9 mouse cellular contexts compared by ENCODE assay signal in genomic region chr10:8804292-8804691, GRCm38 (mm10).
DNase-seq lines count a peak whose midpoint lies in the region; ATAC-seq lines count a peak whose summit lies in the region.
"Had no signal": no experiment of that assay in that cellular context is flagged by ENCODE, and none has a peak within 500 bp of the region (broad histone marks: within the 10 kb centered on the region; RNA-seq: fewer than 3 reads in every experiment).

No protein-coding gene starts in this region.

- H3K4me2 ChIP-seq in forebrain, embryonic 11.5 days (ENCODE audit: low read depth, low read length, severe bottlenecking) = no peak overlapping the region
- H3K4me2 ChIP-seq: liver, embryonic 15.5 days had no signal

- H3K9ac ChIP-seq in forebrain, embryonic 11.5 days (ENCODE audit: low read length) = no peak overlapping the region
- H3K9ac ChIP-seq: liver, embryonic 15.5 days had no signal

- peaks cover 16% of the 10 kb centered on the region for H3K36me3 ChIP-seq in forebrain, embryonic 10.5 days (replicated peaks)
- no peaks in the 10 kb centered on the region for H3K36me3 ChIP-seq in forebrain, embryonic 11.5 days (ENCODE audit: control insufficient read depth, insufficient read depth, low read length)
- H3K36me3 ChIP-seq: liver, embryonic 15.5 days had no signal

- no peak overlapping the region for H3K4me3 ChIP-seq in forebrain, embryonic 10.5 days
- H3K4me3 ChIP-seq in forebrain, embryonic 11.5 days (ENCODE audit: low read depth, low read length) = no peak overlapping the region
- H3K4me3 ChIP-seq: liver, embryonic 15.5 days had no signal

- H3K9me3 ChIP-seq in forebrain, embryonic 10.5 days = peaks cover 4% of the 10 kb centered on the region; the same call in 1 of the 2 replicates
- peaks cover 1% of the 10 kb centered on the region; the same call in 1 of the 2 replicates for H3K9me3 ChIP-seq in forebrain, embryonic 11.5 days (ENCODE audit: control insufficient read depth, low read length)
- H3K9me3 ChIP-seq: liver, embryonic 15.5 days had no signal

- no peak for DNase-seq in forebrain, embryonic 10.5 days (ENCODE audit: extremely low spot score, low spot score)
- DNase-seq in forebrain, embryonic 11.5 days (ENCODE audit: low spot score) = no peak
- DNase-seq in embryo, embryonic 10.5 days (ENCODE audit: low spot score) = peak; percentile 65
- DNase-seq in heart, postnatal 14 days = peak; percentile 31 to 50
- peak; percentile 54 to 70 for DNase-seq in layer of hippocampus, postnatal 10 days (ENCODE audit: low spot score in 2 of 2)
- DNase-seq in thymus, adult 18-20 months = peak; percentile 51 to 62
- no peak for DNase-seq in ovary, adult 18-20 months (ENCODE audit: low spot score)

- WGBS in forebrain, embryonic 10.5 days = 49% methylated on average over 8 of the region's 8 CpGs
- WGBS in forebrain, embryonic 11.5 days = 52% methylated on average over 8 of the region's 8 CpGs

- no peaks in the 10 kb centered on the region for H3K27me3 ChIP-seq in forebrain, embryonic 10.5 days (ENCODE audit: poor library complexity, severe bottlenecking)
- H3K27me3 ChIP-seq in forebrain, embryonic 11.5 days (ENCODE audit: control insufficient read depth, insufficient read depth, low read length) = no peaks in the 10 kb centered on the region
- H3K27me3 ChIP-seq: liver, embryonic 15.5 days had no signal

- no peak for ATAC-seq in forebrain, embryonic 11.5 days (replicated peaks; ENCODE audit: low FRiP score)
- peak; percentile 33; the same call in 1 of the 2 replicates for ATAC-seq in megakaryocyte progenitor cell, adult 5-6 weeks (replicated peaks; ENCODE audit: poor library complexity)

- peak overlapping the region; percentile 49 for H3K27ac ChIP-seq in forebrain, embryonic 10.5 days
- no peak overlapping the region for H3K27ac ChIP-seq in forebrain, embryonic 11.5 days (ENCODE audit: low read depth, low read length)
- H3K27ac ChIP-seq: liver, embryonic 15.5 days had no signal

- peaks cover 37% of the 10 kb centered on the region for H3K4me1 ChIP-seq in forebrain, embryonic 10.5 days
- peaks cover 10% of the 10 kb centered on the region; the same call in 1 of the 2 replicates for H3K4me1 ChIP-seq in forebrain, embryonic 11.5 days (replicated peaks; ENCODE audit: control insufficient read depth, insufficient read depth, low read length)

- intact Hi-C loops in heart, postnatal 14 days (cut with DNase I) = no loop called here

Comparison
In these comparisons a context has a peak if more than half of its experiments do, and no peak if none do; other contexts are left out.
1. DNase-seq: peak in embryo, embryonic 10.5 days (single experiment), heart, postnatal 14 days (2 of 2), layer of hippocampus, postnatal 10 days (2 of 2) and thymus, adult 18-20 months (2 of 2); none in forebrain, embryonic 10.5 days (single experiment), forebrain, embryonic 11.5 days (single experiment) and ovary, adult 18-20 months (single experiment).